Mouse (Mus musculus) CH12.LX (cell line): ENCODE data around the gene Cep164. TPM values are rescaled to one million over a fixed set of nuclear protein-coding genes. Genes with fewer than 3 reads are reported as not detected.
A peak's percentile ranks its signal among the peaks of the same experiment; 100 is the strongest.

ENCODE experiments used
- DNase-seq: peaks from one replicate; pipeline ENCODE4 v3.0.0-alpha.2; 2013; ENCODE audit errors: extremely low read depth
- H3K27ac ChIP-seq: 2 replicates; pipeline ENCODE4 v1.5.1; 2012; ENCODE audit warnings: low read depth, mild to moderate bottlenecking, control low read depth, moderate library complexity; ENCODE audit not compliant: insufficient read depth
- H3K27me3 ChIP-seq: replicated peaks from 2 replicates; pipeline ENCODE3; 2012; ENCODE audit warnings: inconsistent platforms
- H3K36me3 ChIP-seq, 2 experiments: replicated peaks in 1 of 2; 2 replicates each; pipeline versions ENCODE3 to v1.6.1; 2012; ENCODE audit warnings: inconsistent platforms in 1 of 2, low read length in 1 of 2, mild to moderate bottlenecking in 1 of 2, mixed read lengths in 1 of 2, moderate library complexity in 1 of 2; ENCODE audit not compliant: control insufficient read depth in 1 of 2, insufficient read depth in 1 of 2
- H3K4me1 ChIP-seq, 2 experiments: 2 replicates each; pipeline ENCODE4 v1.6.1; 2012; ENCODE audit warnings: inconsistent platforms in 1 of 2, moderate library complexity in 1 of 2; ENCODE audit not compliant: insufficient read depth in 2 of 2, control insufficient read depth in 1 of 2
- H3K4me2 ChIP-seq: 2 replicates; pipeline ENCODE4 v1.6.1; 2012; ENCODE audit warnings: low read depth, mild to moderate bottlenecking, control low read depth; ENCODE audit not compliant: poor library complexity, insufficient read depth, severe bottlenecking
- H3K4me3 ChIP-seq, 3 experiments: fragments of 150-350 bp in 1 of 3; sonication (generic) in 1 of 3; replicated peaks in 1 of 3; 2 replicates each; pipeline versions ENCODE3 to v1.5.1; 2011 to 2012; ENCODE audit warnings: low read depth in 2 of 3, low read length in 2 of 3, mild to moderate bottlenecking in 2 of 3, moderate library complexity in 2 of 3, control low read depth in 1 of 3, improper control_type of control experiment in 1 of 3, inconsistent platforms in 1 of 3, mixed read lengths in 1 of 3; ENCODE audit not compliant: poor library complexity in 1 of 3
- H3K79me2 ChIP-seq: replicated peaks from 2 replicates; pipeline ENCODE4 v1.6.1; 2012; ENCODE audit warnings: mild to moderate bottlenecking, moderate library complexity; ENCODE audit not compliant: control insufficient read depth, poor library complexity, insufficient read depth, severe bottlenecking; ENCODE audit errors: extremely low read depth
- H3K9ac ChIP-seq: 2 replicates; pipeline ENCODE4 v1.6.1; 2012; ENCODE audit warnings: low read depth, mild to moderate bottlenecking, control low read depth, moderate library complexity; ENCODE audit not compliant: insufficient read depth
- H3K9me3 ChIP-seq: replicated peaks from 2 replicates; pipeline ENCODE3; 2012; ENCODE audit warnings: low read length, inconsistent platforms, mixed read lengths
- BHLHE40 ChIP-seq: IDR thresholded peaks from 2 replicates; pipeline ENCODE4 v1.6.1; 2011; ENCODE audit warnings: mild to moderate bottlenecking, low read depth, low read length, improper control_type of control experiment
- E2F4 ChIP-seq: IDR thresholded peaks from 2 replicates; pipeline ENCODE4 v1.6.1; 2011; ENCODE audit warnings: low read depth, low read length, improper control_type of control experiment; ENCODE audit not compliant: insufficient replicate concordance
- ELF1 ChIP-seq: IDR thresholded peaks from 2 replicates; pipeline ENCODE4 v1.6.1; 2014; ENCODE audit warnings: low read depth, mild to moderate bottlenecking, inconsistent platforms, low read length, improper control_type of control experiment
- ETS1 ChIP-seq: conservative IDR thresholded peaks from 2 replicates; pipeline ENCODE4 v1.6.1; 2012; ENCODE audit warnings: low read depth, mild to moderate bottlenecking, inconsistent platforms, low read length, improper control_type of control experiment, moderate library complexity
- MAFK ChIP-seq: IDR thresholded peaks from 2 replicates; pipeline ENCODE4 v1.6.1; 2011; ENCODE audit warnings: low read length, improper control_type of control experiment; ENCODE audit not compliant: insufficient replicate concordance
- MAZ ChIP-seq: IDR thresholded peaks from 2 replicates; pipeline ENCODE4 v1.6.1; 2012; ENCODE audit warnings: low read depth, mild to moderate bottlenecking, inconsistent platforms, low read length, improper control_type of control experiment, moderate library complexity
- MEF2A ChIP-seq: IDR thresholded peaks from 2 replicates; pipeline ENCODE4 v1.6.1; 2014; ENCODE audit warnings: low read depth, mild to moderate bottlenecking, inconsistent platforms, low read length, improper control_type of control experiment, borderline replicate concordance
- MYC ChIP-seq: IDR thresholded peaks from 2 replicates; pipeline ENCODE4 v1.6.1; 2011; ENCODE audit warnings: low read depth, mild to moderate bottlenecking, improper control_type of control experiment, low read length
- PAX5 ChIP-seq: IDR thresholded peaks from 2 replicates; pipeline ENCODE4 v1.6.1; 2012; ENCODE audit warnings: low read length, inconsistent platforms, mixed read lengths
- POLR2AphosphoS2 ChIP-seq: IDR thresholded peaks from 2 replicates; pipeline ENCODE4 v1.6.1; 2011; ENCODE audit warnings: low read depth, low read length, improper control_type of control experiment
- RAD21 ChIP-seq: IDR thresholded peaks from 2 replicates; pipeline ENCODE4 v1.6.1; 2011; ENCODE audit warnings: low read depth, mild to moderate bottlenecking, low read length, improper control_type of control experiment, moderate library complexity
- RCOR1 ChIP-seq: conservative IDR thresholded peaks from 2 replicates; pipeline ENCODE4 v1.6.1; 2012; ENCODE audit warnings: low read depth, mild to moderate bottlenecking, inconsistent platforms, low read length, improper control_type of control experiment
- ZKSCAN1 ChIP-seq: IDR thresholded peaks from 2 replicates; pipeline ENCODE4 v1.6.1; 2012; ENCODE audit warnings: low read depth, inconsistent platforms, low read length, improper control_type of control experiment, borderline replicate concordance
- ZNF384 ChIP-seq: IDR thresholded peaks from 2 replicates; pipeline ENCODE4 v1.6.1; 2012; ENCODE audit warnings: low read depth, low read length, improper control_type of control experiment, inconsistent platforms
- dilution Hi-C: fragments of 300-500 bp; cut with MboI; formaldehyde crosslinking; loops from 2 replicates; pipeline ENCODE4 v1.14.3; 2020; ENCODE audit warnings: low sequenced_read_pairs; ENCODE audit not compliant: extremely low pct_unique_long_range_greater_than_20kb, extremely low pct_ligation_motif_present
- in situ Hi-C: fragments of 300-500 bp; cut with MboI; formaldehyde crosslinking; loops from 3 replicates; pipeline ENCODE4 v1.14.3; 2019; ENCODE audit warnings: low sequenced_read_pairs, low pct_ligation_motif_present, low pct_unique_long_range_greater_than_20kb, mixed read lengths
- polyA plus RNA-seq: library from polyadenylated mRNA; unstranded; fragments of >175 nt; gene quantifications from 2 replicates; pipeline ENCODE4 v1.2.1, GENCODE M21; 2012; ENCODE audit warnings: low read depth; ENCODE audit not compliant: insufficient read length
- total RNA-seq, 2 experiments: library from RNA; depleted of rRNA; stranded (reverse); fragments of 300-350 nt in 1 of 2; fragments of >200 nt in 1 of 2; gene quantifications; 2 replicates each; pipeline ENCODE4 v1.2.3; 2012 to 2014

Gene Cep164
- total and polyA plus RNA-seq, 3 experiments, result 14.2 to 22.7 (median 21.7) TPM

GRCm38 (mm10) chr9:45803070-45803774 is 25.3 kb downstream of the Cep164 start:
- dilution Hi-C loops, result no loop called here
- Histone ChIP-seq H3K4me3 (no peak overlapping the region), H3K27me3 (no peaks in the 10 kb centered on the region), H3K79me2 (no peaks in the 10 kb centered on the region), H3K27ac (no peak overlapping the region), H3K9ac (no peak overlapping the region), H3K4me2 (no peak overlapping the region), H3K36me3 (peaks cover 19 to 60% of the 10 kb centered on the region in 2 experiments), H3K4me1 (peaks cover 0 to 57% of the 10 kb centered on the region in 2 experiments; a peak in 2 of 4 replicates), H3K9me3 (no peaks in the 10 kb centered on the region)
- TF ChIP-seq ELF1, result 0 out of 2 replicates have a peak, but pooled peaks have one; percentile 40
- peak; percentile 21; the same call in 1 of the 2 replicates for TF ChIP-seq BHLHE40
- TF ChIP-seq ZKSCAN1, result no peak
- no peak for TF ChIP-seq MAZ
- no peak for TF ChIP-seq PAX5
- no peak for TF ChIP-seq ZNF384
- no peak for TF ChIP-seq MYC
- peak; percentile 15; the same call in 1 of the 2 replicates for TF ChIP-seq MEF2A
- DNase-seq, result peak; percentile 60
- in situ Hi-C loops, result no loop called here

- in situ Hi-C loops (no loop called here), dilution Hi-C loops (no loop called here)
- Histone ChIP-seq H3K79me2 (no peaks in the 10 kb centered on the region), H3K4me3 (no peak overlapping the region), H3K27me3 (no peaks in the 10 kb centered on the region), H3K4me1 (peaks cover 0 to 27% of the 10 kb centered on the region in 2 experiments; a peak in 2 of 4 replicates), H3K9ac (no peak overlapping the region), H3K4me2 (no peak overlapping the region), H3K9me3 (no peaks in the 10 kb centered on the region), H3K27ac (no peak overlapping the region), H3K36me3 (peaks cover 12 to 67% of the 10 kb centered on the region in 2 experiments)
- TF ChIP-seq E2F4, result no peak
- no peak for TF ChIP-seq RAD21
- no peak for TF ChIP-seq ETS1
- TF ChIP-seq MAZ, result no peak
- TF ChIP-seq MAFK, result no peak
- no peak for TF ChIP-seq ZNF384
- TF ChIP-seq RCOR1, result no peak
- no peak for TF ChIP-seq POLR2AphosphoS2
- no peak for DNase-seq
Measured at GRCm38 (mm10) chr9:45799402-45799801, 29.1 kb downstream of the Cep164 start.
